Mouse (Mus musculus) heart, embryonic 16.5 days (tissue): ENCODE data around the gene Fbxo48. TPM values are rescaled to one million over a fixed set of nuclear protein-coding genes. Genes with fewer than 3 reads are reported as not detected.

ENCODE experiments used
- ATAC-seq: fragments of 200-750 bp; cut with Nextera tagmentation; replicated peaks from 2 replicates; pipeline ENCODE4 v1.8.0; 2017; ENCODE audit warnings: moderate number of reproducible peaks; ENCODE audit not compliant: insufficient read depth, low FRiP score; ENCODE audit errors: extremely low read depth
- H3K27ac ChIP-seq: fragments of 300-500 bp; sonication (generic); 2 replicates; pipeline ENCODE4 v1.5.1; 2014; ENCODE audit warnings: mild to moderate bottlenecking, low read length, control low read depth, moderate library complexity
- H3K27me3 ChIP-seq: fragments of 300-500 bp; sonication (generic); 2 replicates; pipeline ENCODE4 v1.6.1; 2014; ENCODE audit warnings: low read length, mixed read lengths; ENCODE audit not compliant: control insufficient read depth, insufficient read depth
- H3K36me3 ChIP-seq: fragments of 300-500 bp; sonication (generic); 2 replicates; pipeline ENCODE4 v1.6.1; 2014; ENCODE audit not compliant: control insufficient read depth, insufficient read depth
- H3K4me1 ChIP-seq: fragments of 300-500 bp; sonication (generic); 2 replicates; pipeline ENCODE4 v1.6.1; 2014; ENCODE audit warnings: low read length, mixed read lengths; ENCODE audit not compliant: control insufficient read depth, insufficient read depth
- H3K4me2 ChIP-seq: fragments of 300-500 bp; sonication (generic); 2 replicates; pipeline ENCODE4 v1.6.1; 2014; ENCODE audit warnings: low read depth, mild to moderate bottlenecking, control low read depth, low read length
- H3K4me3 ChIP-seq: fragments of 300-500 bp; sonication (generic); 2 replicates; pipeline ENCODE4 v1.5.1; 2014; ENCODE audit warnings: mild to moderate bottlenecking, control low read depth, low read length
- H3K9ac ChIP-seq: fragments of 300-500 bp; sonication (generic); 2 replicates; pipeline ENCODE4 v1.6.1; 2014; ENCODE audit warnings: low read length, control low read depth
- H3K9me3 ChIP-seq: fragments of 300-500 bp; sonication (generic); replicated peaks from 2 replicates; pipeline ENCODE4 v1.6.1; 2016; ENCODE audit warnings: low read length; ENCODE audit not compliant: control insufficient read depth
- WGBS: fragments of 180-500 bp; shearing (Covaris S2); extraction: QIAGEN DNeasy Blood & Tissue Kit; methylation state at CpG from one replicate; pipeline ENCODE4 v1.1.7; 2014; 5-methylcytosine and 5-hydroxymethylcytosine counted together
- polyA plus RNA-seq: library from polyadenylated mRNA; unstranded; fragments of >200 nt; fragmentation: Nextera tagmentation; extraction: Ambion mirVana; gene quantifications from 2 replicates; pipeline ENCODE4 v1.2.1, GENCODE M21; 2015

Gene Fbxo48
- polyA plus RNA-seq = 0.88 and 0.95 TPM in 2 replicates

DNA sequence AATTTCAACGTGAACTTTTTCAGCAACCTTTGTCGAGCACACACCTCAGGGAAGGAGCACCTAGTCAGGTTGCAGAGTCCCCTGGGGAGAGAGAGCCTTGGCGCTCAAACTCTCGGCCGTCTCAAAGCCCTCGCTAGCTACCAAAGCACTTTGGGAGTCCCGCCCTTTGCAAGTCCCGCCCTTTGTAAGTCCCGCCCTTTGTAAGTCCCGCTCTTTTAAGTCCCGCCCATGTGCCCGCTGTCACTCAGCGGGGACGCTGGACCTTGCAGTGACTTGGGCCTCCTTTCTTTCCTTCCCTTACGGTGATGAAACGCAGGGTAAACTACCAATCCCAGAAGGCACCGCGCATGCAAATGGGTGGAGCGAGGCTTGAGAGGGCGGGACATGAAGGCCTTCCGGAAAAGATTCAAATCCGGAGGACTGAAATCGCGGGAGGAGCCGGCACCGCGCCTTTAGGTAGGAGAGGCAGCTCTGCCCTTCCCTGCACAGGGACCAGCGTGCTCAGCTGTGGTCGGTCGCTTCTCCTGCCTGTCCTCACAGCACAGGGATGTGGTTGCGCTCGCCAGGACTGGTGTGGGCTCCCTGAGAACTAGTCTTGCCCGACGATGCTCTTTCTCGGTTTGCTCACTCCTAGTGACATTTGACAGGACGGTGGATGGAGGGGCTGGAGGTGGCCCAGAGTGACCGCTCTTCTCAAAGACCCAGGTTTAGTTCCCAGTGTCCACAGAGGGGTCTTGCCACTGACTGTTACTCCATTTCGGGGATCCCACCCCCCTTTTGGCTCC is at the start of gene Fbxo48:
TSS of gene Fbxo48 (plus strand) at position 400 of the 785 bp plus-strand sequence.
- no peaks in the 10 kb centered on the region for H3K27me3 ChIP-seq
- peak; percentile 99 for ATAC-seq
- H3K4me3 ChIP-seq = peak within 1 kb of the TSS; percentile 75
- H3K4me1 ChIP-seq = peaks cover 17% of the 10 kb centered on the region
- peak within 1 kb of the TSS; percentile 82 for H3K9ac ChIP-seq
- under 1% methylated on average over 38 of the region's 38 CpGs for WGBS
- no peaks in the 10 kb centered on the region for H3K9me3 ChIP-seq
- H3K27ac ChIP-seq = peak within 1 kb of the TSS; percentile 6
- peak within 1 kb of the TSS; percentile 88 for H3K4me2 ChIP-seq
- H3K36me3 ChIP-seq = no peaks in the 10 kb centered on the region

DNA sequence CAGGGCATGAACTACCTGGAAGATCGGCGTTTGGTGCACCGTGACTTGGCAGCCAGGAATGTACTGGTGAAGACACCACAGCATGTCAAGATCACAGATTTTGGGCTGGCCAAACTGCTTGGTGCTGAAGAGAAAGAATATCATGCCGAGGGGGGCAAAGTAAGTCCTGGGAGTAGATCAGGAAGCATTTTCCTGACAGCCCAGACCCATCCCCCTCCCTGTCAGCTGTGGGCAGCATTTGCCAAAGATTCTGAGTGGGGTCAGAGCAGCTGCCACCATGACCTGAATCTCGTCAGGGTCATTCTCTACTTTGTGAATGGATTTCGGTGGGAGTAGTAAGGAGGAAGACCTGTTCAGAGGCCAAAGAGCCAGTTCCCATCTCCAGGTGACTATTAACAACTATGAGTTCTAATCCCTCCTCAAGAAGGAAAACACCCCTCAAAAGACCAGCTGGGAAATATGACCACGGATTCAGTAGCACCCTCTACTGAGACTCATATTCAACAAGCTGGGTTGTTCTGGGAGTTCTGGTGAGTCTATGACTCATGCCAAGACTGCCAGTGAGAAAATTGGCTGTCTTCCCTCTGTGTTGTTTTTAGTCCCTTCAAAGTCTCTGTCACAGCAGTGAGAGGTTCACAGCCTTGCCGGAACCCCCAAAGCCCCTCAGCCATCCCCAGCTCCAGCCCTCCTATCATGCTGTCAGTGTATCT is 46.7 kb upstream of the Fbxo48 start:
- H3K9ac ChIP-seq = no peak overlapping the region
- no peak overlapping the region for H3K4me3 ChIP-seq
- H3K4me1 ChIP-seq = peaks cover 4% of the 10 kb centered on the region; the same call in 1 of the 2 replicates
- WGBS = 68% methylated on average over 8 of the region's 8 CpGs
- no peaks in the 10 kb centered on the region for H3K9me3 ChIP-seq
- H3K36me3 ChIP-seq = no peaks in the 10 kb centered on the region
- no peak overlapping the region for H3K4me2 ChIP-seq
- ATAC-seq = peak; percentile 52
- no peaks in the 10 kb centered on the region for H3K27me3 ChIP-seq
- no peak overlapping the region for H3K27ac ChIP-seq

DNA sequence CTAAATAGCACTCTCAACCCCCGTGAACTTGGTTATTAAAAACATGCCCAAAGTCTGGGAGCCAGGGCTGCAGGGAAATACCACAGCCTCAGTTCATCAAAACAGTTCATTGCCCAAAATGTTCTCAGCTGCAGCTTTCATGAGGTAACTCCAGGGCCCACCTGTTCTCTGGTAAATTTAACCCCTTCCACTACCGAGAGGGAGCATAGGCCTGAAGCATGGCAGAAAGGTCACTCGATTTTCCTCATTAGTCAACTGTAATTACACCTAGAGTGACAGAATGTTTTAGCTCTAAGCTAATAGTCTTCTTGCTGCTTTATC is 46.2 kb upstream of the Fbxo48 start:
- Histone ChIP-seq H3K4me3 (no peak overlapping the region), H3K9ac (no peak overlapping the region), H3K27ac (no peak overlapping the region), H3K36me3 (no peaks in the 10 kb centered on the region), H3K4me2 (no peak overlapping the region), H3K4me1 (peaks cover 4% of the 10 kb centered on the region; the same call in 1 of the 2 replicates), H3K27me3 (no peaks in the 10 kb centered on the region), H3K9me3 (no peaks in the 10 kb centered on the region)
- 45% methylated on average over 3 of the region's 3 CpGs for WGBS
- no peak for ATAC-seq

DNA sequence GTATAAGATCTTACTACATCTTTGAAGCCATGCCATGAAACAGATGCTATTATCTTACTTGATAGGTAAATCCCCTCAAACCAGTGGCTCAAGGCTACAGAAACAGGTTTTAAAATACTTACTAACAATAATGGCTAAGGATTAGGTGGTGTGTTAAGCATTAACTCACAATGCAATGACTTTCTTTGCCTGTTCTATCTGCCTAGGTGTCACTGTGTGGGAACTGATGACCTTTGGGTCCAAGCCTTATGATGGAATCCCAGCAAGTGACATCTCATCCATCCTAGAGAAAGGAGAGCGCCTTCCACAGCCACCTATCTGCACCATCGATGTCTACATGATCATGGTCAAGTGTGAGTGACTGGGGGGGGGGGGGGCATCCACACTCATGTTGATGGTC is 44.6 kb upstream of the Fbxo48 start:
- no peak overlapping the region for H3K4me3 ChIP-seq
- ATAC-seq = no peak
- no peak overlapping the region for H3K4me2 ChIP-seq
- H3K4me1 ChIP-seq = peaks cover 4% of the 10 kb centered on the region; the same call in 1 of the 2 replicates
- no peak overlapping the region for H3K27ac ChIP-seq
- H3K36me3 ChIP-seq = no peaks in the 10 kb centered on the region
- 83% methylated on average over 2 of the region's 2 CpGs for WGBS
- H3K27me3 ChIP-seq = no peaks in the 10 kb centered on the region
- no peak overlapping the region for H3K9ac ChIP-seq
- no peaks in the 10 kb centered on the region for H3K9me3 ChIP-seq

DNA sequence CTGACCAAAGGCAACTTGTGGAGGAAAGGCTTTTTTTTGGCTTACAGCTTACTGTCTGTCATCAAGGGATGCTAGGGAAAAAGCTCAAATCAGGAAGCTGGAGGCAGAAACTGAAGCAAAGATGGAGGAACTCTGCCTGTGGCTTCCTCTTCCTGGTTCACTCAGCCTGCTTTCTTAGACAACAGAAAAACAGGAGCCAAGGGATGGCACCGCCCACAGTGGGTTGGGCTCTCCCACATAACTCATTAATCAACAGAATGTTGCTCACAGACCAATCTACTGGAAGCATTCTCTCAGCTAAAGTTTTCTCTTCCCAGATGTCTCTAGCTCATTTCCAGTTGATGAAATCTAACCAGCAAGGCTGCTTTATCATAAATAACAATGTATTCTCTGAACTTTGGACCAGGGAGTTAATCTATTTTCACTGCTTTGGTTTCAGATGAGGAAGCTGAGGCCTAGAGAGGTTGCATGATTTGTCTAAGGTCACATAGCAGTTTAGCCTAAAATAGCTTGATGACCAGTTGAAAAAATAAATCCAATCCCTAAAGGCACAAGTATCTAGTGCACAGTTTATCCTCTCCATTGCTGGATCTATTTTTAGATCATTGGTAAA is 43.6 kb upstream of the Fbxo48 start:
- Histone ChIP-seq H3K9me3 (no peaks in the 10 kb centered on the region), H3K4me1 (peaks cover 4% of the 10 kb centered on the region; the same call in 1 of the 2 replicates), H3K36me3 (no peaks in the 10 kb centered on the region), H3K9ac (no peak overlapping the region), H3K27ac (no peak overlapping the region), H3K4me2 (no peak overlapping the region), H3K27me3 (no peaks in the 10 kb centered on the region), H3K4me3 (no peak overlapping the region)
- ATAC-seq = no peak
- 73% methylated on average over 1 of the region's 1 CpGs for WGBS

DNA sequence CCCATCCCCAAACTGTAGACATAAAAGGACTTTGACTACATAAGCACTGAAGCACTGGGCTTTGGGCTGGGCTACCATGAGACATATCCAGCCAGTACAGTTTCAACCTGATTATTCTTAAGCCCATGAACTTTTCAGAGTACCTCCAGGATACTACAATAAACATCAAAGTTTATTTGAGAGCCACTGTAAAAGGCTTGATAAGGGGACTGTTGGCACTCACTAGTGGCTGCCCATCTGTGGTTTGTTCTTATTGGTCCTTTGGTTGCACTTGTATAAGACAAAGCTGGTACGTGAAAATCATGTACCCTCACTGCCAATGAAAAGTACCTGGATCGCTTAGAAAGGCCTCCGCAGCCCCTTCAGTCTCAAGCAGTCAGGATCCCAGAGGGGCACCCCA is 36.4 kb upstream of the Fbxo48 start:
- no peaks in the 10 kb centered on the region for H3K36me3 ChIP-seq
- no peak overlapping the region for H3K4me3 ChIP-seq
- no peak overlapping the region for H3K9ac ChIP-seq
- ATAC-seq = no peak
- peaks cover 2% of the 10 kb centered on the region; the same call in 1 of the 2 replicates for H3K4me1 ChIP-seq
- no peak overlapping the region for H3K4me2 ChIP-seq
- 79% methylated on average over 3 of the region's 3 CpGs for WGBS
- H3K27ac ChIP-seq = no peak overlapping the region
- no peaks in the 10 kb centered on the region for H3K27me3 ChIP-seq
- H3K9me3 ChIP-seq = no peaks in the 10 kb centered on the region

DNA sequence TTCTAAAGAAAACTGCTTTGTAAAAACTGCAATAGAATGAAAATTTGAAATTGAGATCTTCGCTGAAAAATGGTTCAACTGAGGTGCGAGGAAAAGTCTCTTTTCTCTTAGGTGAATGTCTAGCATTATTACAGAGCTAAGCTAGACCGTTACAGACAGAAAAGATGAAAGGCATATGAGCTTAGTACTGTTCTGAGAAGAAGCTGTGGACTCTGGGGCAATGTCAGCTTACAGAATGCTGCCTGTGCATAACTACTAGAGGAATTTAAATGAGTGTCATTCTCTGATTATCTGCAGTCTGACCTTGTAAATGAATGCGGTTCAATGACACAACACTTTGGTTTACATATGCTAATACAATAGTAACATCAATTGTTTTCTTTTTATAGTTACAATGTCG is 35.3 kb upstream of the Fbxo48 start:
- 63% methylated on average over 5 of the region's 5 CpGs for WGBS
- Histone ChIP-seq H3K9ac (no peak overlapping the region), H3K9me3 (no peaks in the 10 kb centered on the region), H3K4me3 (no peak overlapping the region), H3K4me2 (no peak overlapping the region), H3K27me3 (no peaks in the 10 kb centered on the region), H3K36me3 (no peaks in the 10 kb centered on the region), H3K4me1 (peaks cover 2% of the 10 kb centered on the region; the same call in 1 of the 2 replicates), H3K27ac (no peak overlapping the region)
- no peak for ATAC-seq

DNA sequence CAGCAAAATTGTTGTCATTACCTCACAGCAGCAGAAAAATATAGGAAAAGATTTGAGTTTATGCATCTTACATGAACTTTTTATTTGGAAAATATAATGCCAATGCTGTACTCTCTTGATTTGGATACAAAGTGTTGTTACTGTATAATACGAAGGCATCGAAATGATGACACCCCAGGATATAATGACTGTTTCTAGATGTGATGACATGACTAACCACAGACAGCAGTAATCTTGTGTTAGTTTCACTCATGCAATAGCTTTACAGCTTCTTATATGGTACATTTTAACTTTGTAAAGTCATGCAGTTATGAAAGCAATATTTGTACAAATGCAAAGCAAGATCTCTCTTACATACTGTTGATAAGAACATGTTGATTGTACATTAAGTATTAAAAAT is 33.7 kb upstream of the Fbxo48 start:
- no peak overlapping the region for H3K4me3 ChIP-seq
- ATAC-seq = no peak
- H3K9me3 ChIP-seq = no peaks in the 10 kb centered on the region
- H3K27ac ChIP-seq = no peak overlapping the region
- 94% methylated on average over 2 of the region's 2 CpGs for WGBS
- H3K4me1 ChIP-seq = peaks cover 2% of the 10 kb centered on the region; the same call in 1 of the 2 replicates
- H3K27me3 ChIP-seq = no peaks in the 10 kb centered on the region
- H3K9ac ChIP-seq = no peak overlapping the region
- no peak overlapping the region for H3K4me2 ChIP-seq
- no peaks in the 10 kb centered on the region for H3K36me3 ChIP-seq

DNA sequence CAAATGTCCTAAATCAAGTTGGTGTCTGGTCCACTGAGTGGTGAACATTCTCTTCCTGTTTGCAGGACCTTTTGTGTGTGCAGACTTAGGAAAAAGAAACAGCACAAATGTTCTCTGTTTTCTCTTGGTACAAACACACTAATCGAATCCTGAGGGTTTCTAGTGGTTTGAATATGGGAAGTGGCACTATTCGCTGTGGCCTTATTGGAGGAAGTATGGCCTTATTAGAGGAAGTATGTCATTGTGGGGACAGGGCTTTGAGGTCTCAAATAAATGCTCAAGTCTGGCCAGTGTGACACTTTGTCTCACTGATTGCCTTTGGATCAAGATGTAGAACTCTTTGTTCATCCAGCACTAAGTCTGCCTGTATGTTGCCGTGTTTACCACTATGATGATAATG is 19.0 kb upstream of the Fbxo48 start:
- Histone ChIP-seq H3K27me3 (no peaks in the 10 kb centered on the region), H3K4me3 (no peak overlapping the region), H3K36me3 (0 out of 2 replicates have a peak, but pooled peaks cover 3% of the 10 kb centered on the region), H3K4me1 (no peaks in the 10 kb centered on the region), H3K9ac (no peak overlapping the region), H3K9me3 (peaks cover 4% of the 10 kb centered on the region), H3K27ac (no peak overlapping the region), H3K4me2 (no peak overlapping the region)
- no peak for ATAC-seq
- WGBS = 86% methylated on average over 3 of the region's 3 CpGs
